Mouse (Mus musculus): ENCODE measurements around the gene Pik3c2a. TPM values are rescaled to one million over a fixed set of nuclear protein-coding genes. Genes with fewer than 3 reads are reported as not detected.
A peak's percentile ranks its signal among the peaks of the same experiment; 100 is the strongest.

The Pik3c2a gene
- total and polyA plus RNA-seq, 3 experiments: 2.6 to 3.9 TPM; not detected in 1

GRCm38 (mm10) chr7:116298389-116298788, 144.9 kb downstream of the Pik3c2a start:
- Histone ChIP-seq H3K9ac (ENCODE audit: control insufficient read depth, low read depth, low read length, poor library complexity, severe bottlenecking) (no peak overlapping the region), H3K4me3 (ENCODE audit: control insufficient read depth in 1 of 2, insufficient read depth in 1 of 2, low read depth in 2 of 2, low read length in 2 of 2) (no peak overlapping the region), H3K27ac (ENCODE audit: control insufficient read depth, low read depth, low read length) (no peak overlapping the region), H3K4me1 (ENCODE audit: control insufficient read depth in 1 of 2, insufficient read depth in 2 of 2, low read length in 2 of 2) (peaks cover 8 to 14% of the 10 kb centered on the region in 2 experiments), H3K27me3 (ENCODE audit: control insufficient read depth in 1 of 2, insufficient read depth in 2 of 2, low read length in 2 of 2) (no peaks in the 10 kb centered on the region), H3K79me2 (ENCODE audit: control insufficient read depth, insufficient read depth, low read length, poor library complexity) (no peaks in the 10 kb centered on the region), H3K36me3 (ENCODE audit: control insufficient read depth in 1 of 2, insufficient read depth in 2 of 2, low read length in 2 of 2) (peaks cover 0 to 8% of the 10 kb centered on the region in 2 experiments; a peak in 2 of 4 replicates), H3K9me3 (replicated peaks; ENCODE audit: insufficient read depth, low read length) (no peaks in the 10 kb centered on the region)
- TF ChIP-seq USF2 (IDR thresholded peaks at IDR 0.05; ENCODE audit: borderline replicate concordance in 1 of 2, insufficient read depth in 1 of 2, low read depth in 1 of 2, low read length in 2 of 2) (no peak), JUND (IDR thresholded peaks at IDR 0.05; ENCODE audit: low read depth, low read length) (no peak), NELFE (IDR thresholded peaks at IDR 0.05; ENCODE audit: low read depth, low read length) (no peak)
- no peak for DNase-seq (ENCODE audit: low read depth, low spot score)

DNA sequence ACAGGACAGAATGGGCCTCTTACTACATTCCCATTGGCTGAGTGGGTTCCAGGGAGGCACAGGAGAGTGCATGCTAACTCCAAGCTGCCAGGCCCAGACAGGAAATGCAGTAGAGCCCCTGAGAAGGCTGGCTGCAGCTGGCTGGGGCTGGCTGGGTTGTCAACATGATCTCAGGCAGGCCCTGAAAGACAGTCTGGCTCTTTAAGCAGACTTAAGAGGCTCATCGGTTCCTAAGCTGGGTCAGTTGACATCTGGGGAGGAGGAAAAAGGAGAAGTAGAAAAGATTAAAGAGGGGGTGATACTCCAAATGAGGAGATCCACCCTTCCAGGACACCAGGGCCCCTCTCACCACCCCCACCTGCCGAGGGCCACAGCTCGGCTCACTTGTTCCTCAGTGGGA, 148.3 kb downstream of the Pik3c2a start:
- H3K9ac ChIP-seq (ENCODE audit: control insufficient read depth, low read depth, low read length, poor library complexity, severe bottlenecking): no peak overlapping the region
- DNase-seq (ENCODE audit: low read depth, low spot score): peak; percentile 83
- no peak overlapping the region for H3K4me3 ChIP-seq (ENCODE audit: control insufficient read depth in 1 of 2, insufficient read depth in 1 of 2, low read depth in 2 of 2, low read length in 2 of 2)
- no peaks in the 10 kb centered on the region for H3K27me3 ChIP-seq (ENCODE audit: control insufficient read depth in 1 of 2, insufficient read depth in 2 of 2, low read length in 2 of 2)
- no peaks in the 10 kb centered on the region for H3K79me2 ChIP-seq (ENCODE audit: control insufficient read depth, insufficient read depth, low read length, poor library complexity)
- TF ChIP-seq RAD21 (IDR thresholded peaks at IDR 0.05; ENCODE audit: low read depth, low read length) (no peak), MYC (IDR thresholded peaks at IDR 0.05; ENCODE audit: low read depth, low read length) (no peak), GATA1 (IDR thresholded peaks at IDR 0.05; ENCODE audit: low read depth, low read length) (no peak), RCOR1 (IDR thresholded peaks at IDR 0.05; ENCODE audit: low read depth, low read length) (no peak; the same call in 1 of the 2 replicates), TAL1 (IDR thresholded peaks at IDR 0.05; ENCODE audit: low read length) (no peak), ETS1 (IDR thresholded peaks at IDR 0.05; ENCODE audit: low read depth, low read length) (no peak; the same call in 1 of the 2 replicates), EP300 (IDR thresholded peaks at IDR 0.05; ENCODE audit: low read depth in 1 of 2, low read length in 2 of 2) (peak; percentile 48 to 73; a peak in 3 of 4 replicates), MAZ (IDR thresholded peaks at IDR 0.05; ENCODE audit: low read depth, low read length) (peak; percentile 75), MXI1 (IDR thresholded peaks at IDR 0.05; ENCODE audit: low read depth, low read length) (peak; percentile 45), SIN3A (IDR thresholded peaks at IDR 0.05; ENCODE audit: low read length) (peak; percentile 57), MEF2A (IDR thresholded peaks at IDR 0.05; ENCODE audit: extremely low read depth, insufficient replicate concordance, low read depth, low read length, poor library complexity, severe bottlenecking) (no peak)
- no peaks in the 10 kb centered on the region for H3K9me3 ChIP-seq (replicated peaks; ENCODE audit: insufficient read depth, low read length)
- H3K36me3 ChIP-seq (ENCODE audit: control insufficient read depth in 1 of 2, insufficient read depth in 2 of 2, low read length in 2 of 2): peaks cover 0 to 8% of the 10 kb centered on the region in 2 experiments; a peak in 2 of 4 replicates
- H3K27ac ChIP-seq (ENCODE audit: control insufficient read depth, low read depth, low read length): peak overlapping the region; percentile 36
- H3K4me1 ChIP-seq (ENCODE audit: control insufficient read depth in 1 of 2, insufficient read depth in 2 of 2, low read length in 2 of 2): peaks cover 8 to 14% of the 10 kb centered on the region in 2 experiments

DNA sequence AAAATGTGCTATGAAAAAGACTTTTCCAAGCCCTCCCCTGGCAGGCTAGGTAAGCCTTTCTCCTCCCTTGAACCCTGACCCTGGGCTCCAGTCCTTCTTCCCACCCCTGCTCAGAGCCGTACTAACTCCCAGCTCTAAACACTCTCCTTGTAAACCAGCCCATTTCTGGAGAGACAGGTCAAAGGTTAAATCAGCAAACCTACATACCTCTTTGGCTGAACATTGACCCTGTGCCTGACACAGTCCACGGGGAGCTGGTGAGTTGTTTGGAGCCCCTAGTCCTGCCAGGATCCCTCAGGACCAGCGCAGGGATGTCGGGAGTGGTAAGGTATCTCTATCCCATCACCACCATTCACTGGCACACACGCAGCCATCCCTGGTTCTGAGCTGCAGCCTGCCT, 150.9 kb downstream of the Pik3c2a start:
- H3K9me3 ChIP-seq (replicated peaks; ENCODE audit: insufficient read depth, low read length): no peaks in the 10 kb centered on the region
- H3K36me3 ChIP-seq (ENCODE audit: control insufficient read depth in 1 of 2, insufficient read depth in 2 of 2, low read length in 2 of 2): peaks cover 0 to 8% of the 10 kb centered on the region in 2 experiments; a peak in 2 of 4 replicates
- no peak overlapping the region for H3K27ac ChIP-seq (ENCODE audit: control insufficient read depth, low read depth, low read length)
- H3K4me1 ChIP-seq (ENCODE audit: control insufficient read depth in 1 of 2, insufficient read depth in 2 of 2, low read length in 2 of 2): peaks cover 8 to 14% of the 10 kb centered on the region in 2 experiments
- H3K4me3 ChIP-seq (ENCODE audit: control insufficient read depth in 1 of 2, insufficient read depth in 1 of 2, low read depth in 2 of 2, low read length in 2 of 2): no peak overlapping the region
- TF ChIP-seq MAZ (IDR thresholded peaks at IDR 0.05; ENCODE audit: low read depth, low read length): no peak
- TF ChIP-seq MAFK (IDR thresholded peaks at IDR 0.05; ENCODE audit: borderline replicate concordance, low read depth, low read length): no peak
- no peak for TF ChIP-seq CTCF (IDR thresholded peaks at IDR 0.05 in 2 of 3, conservative IDR thresholded peaks at IDR 0.05 in 1 of 3; ENCODE audit: control insufficient read depth in 1 of 3, insufficient read depth in 1 of 3, low read depth in 2 of 3, low read length in 3 of 3, poor library complexity in 1 of 3, severe bottlenecking in 1 of 3)
- no peak for TF ChIP-seq UBTF (IDR thresholded peaks at IDR 0.05; ENCODE audit: borderline replicate concordance, insufficient read depth, low read depth, low read length)
- TF ChIP-seq TCF12 (IDR thresholded peaks at IDR 0.05; ENCODE audit: low read depth, low read length): no peak
- no peak for TF ChIP-seq NELFE (IDR thresholded peaks at IDR 0.05; ENCODE audit: low read depth, low read length)
- no peak for TF ChIP-seq HCFC1 (IDR thresholded peaks at IDR 0.05; ENCODE audit: low read depth, low read length)
- no peak for TF ChIP-seq MEF2A (IDR thresholded peaks at IDR 0.05; ENCODE audit: extremely low read depth, insufficient replicate concordance, low read depth, low read length, poor library complexity, severe bottlenecking)
- no peak overlapping the region for H3K9ac ChIP-seq (ENCODE audit: control insufficient read depth, low read depth, low read length, poor library complexity, severe bottlenecking)
- H3K79me2 ChIP-seq (ENCODE audit: control insufficient read depth, insufficient read depth, low read length, poor library complexity): no peaks in the 10 kb centered on the region
- DNase-seq (ENCODE audit: low read depth, low spot score): no peak
- H3K27me3 ChIP-seq (ENCODE audit: control insufficient read depth in 1 of 2, insufficient read depth in 2 of 2, low read length in 2 of 2): no peaks in the 10 kb centered on the region
